Mouse (Mus musculus): Measurements from ENCODE around the gene Mtr.

The Mtr gene

GRCm38 (mm10) chr13:12194942-12195662 is 62.8 kb downstream of the Mtr start:
- Histone ChIP-seq H3K4me3 (replicated peaks; ENCODE audit: low read length) (no peak overlapping the region), H3K4me1 (replicated peaks; ENCODE audit: low read depth, low read length) (peaks cover 4% of the 10 kb centered on the region), H3K9me3 (ENCODE audit: low read length) (no peaks in the 10 kb centered on the region), H3K36me3 (ENCODE audit: insufficient read depth, low read length) (peaks cover 80% of the 10 kb centered on the region), H3K27me3 (ENCODE audit: insufficient read depth, low read length) (no peaks in the 10 kb centered on the region)
- TF ChIP-seq NANOG (IDR thresholded peaks at IDR 0.05; ENCODE audit: borderline replicate concordance, low read length), result no peak
- TF ChIP-seq CTCF (conservative IDR thresholded peaks at IDR 0.05; ENCODE audit: low read length), result no peak
- TF ChIP-seq POU5F1 (IDR thresholded peaks at IDR 0.05; ENCODE audit: borderline replicate concordance, low read length), result no peak

DNA sequence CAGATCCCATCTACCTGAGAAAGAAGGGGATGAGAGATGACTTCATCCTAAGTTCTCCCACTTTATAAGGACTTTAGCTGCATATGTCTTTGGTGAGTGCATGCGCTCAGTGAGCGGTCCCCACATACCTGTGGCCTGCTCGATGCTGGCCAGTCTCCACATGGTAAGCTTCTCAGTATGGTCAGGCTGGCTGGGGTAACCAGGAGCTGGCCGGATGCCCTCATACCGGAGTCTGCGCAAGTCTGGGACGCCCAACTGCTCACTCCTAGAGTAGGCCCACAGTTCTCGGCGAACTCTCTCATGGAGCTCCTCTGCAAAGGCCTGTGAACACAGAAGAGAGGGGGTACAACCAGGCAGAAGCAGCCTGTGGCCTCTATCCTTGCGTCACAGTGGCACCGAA is 68.7 kb downstream of the Mtr start:
- TF ChIP-seq POU5F1 (IDR thresholded peaks at IDR 0.05; ENCODE audit: borderline replicate concordance, low read length), result no peak
- TF ChIP-seq CTCF (conservative IDR thresholded peaks at IDR 0.05; ENCODE audit: low read length), result no peak
- no peak for TF ChIP-seq NANOG (IDR thresholded peaks at IDR 0.05; ENCODE audit: borderline replicate concordance, low read length)
- Histone ChIP-seq H3K4me3 (replicated peaks; ENCODE audit: low read length) (peak overlapping the region; percentile 62), H3K36me3 (ENCODE audit: insufficient read depth, low read length) (peaks cover 70% of the 10 kb centered on the region), H3K4me1 (replicated peaks; ENCODE audit: low read depth, low read length) (peaks cover 23% of the 10 kb centered on the region), H3K9me3 (ENCODE audit: low read length) (no peaks in the 10 kb centered on the region), H3K27me3 (ENCODE audit: insufficient read depth, low read length) (no peaks in the 10 kb centered on the region)

GRCm38 (mm10) chr13:12188804-12189203 is 69.1 kb downstream of the Mtr start:
- Histone ChIP-seq H3K27me3 (ENCODE audit: insufficient read depth, low read length) (no peaks in the 10 kb centered on the region), H3K36me3 (ENCODE audit: insufficient read depth, low read length) (peaks cover 66% of the 10 kb centered on the region)

GRCm38 (mm10) chr13:12179481-12179880 is 78.4 kb downstream of the Mtr start:
- no peaks in the 10 kb centered on the region for H3K9me3 ChIP-seq (ENCODE audit: low read length)
- H3K4me3 ChIP-seq (replicated peaks; ENCODE audit: low read length), result no peak overlapping the region
- H3K4me1 ChIP-seq (replicated peaks; ENCODE audit: low read depth, low read length), result peaks cover 51% of the 10 kb centered on the region
- H3K27me3 ChIP-seq (ENCODE audit: insufficient read depth, low read length), result no peaks in the 10 kb centered on the region
- no peak for TF ChIP-seq POU5F1 (IDR thresholded peaks at IDR 0.05; ENCODE audit: borderline replicate concordance, low read length)
- no peak for TF ChIP-seq NANOG (IDR thresholded peaks at IDR 0.05; ENCODE audit: borderline replicate concordance, low read length)
- no peak for TF ChIP-seq CTCF (conservative IDR thresholded peaks at IDR 0.05; ENCODE audit: low read length)
- 0 out of 2 replicates have a peak, but pooled peaks cover 4% of the 10 kb centered on the region for H3K36me3 ChIP-seq (ENCODE audit: insufficient read depth, low read length)

More at GRCm38 (mm10) chr13:12188804-12189203, 69.1 kb downstream of the Mtr start:
- TF ChIP-seq CTCF (conservative IDR thresholded peaks at IDR 0.05; ENCODE audit: low read length) (no peak), NANOG (IDR thresholded peaks at IDR 0.05; ENCODE audit: borderline replicate concordance, low read length) (no peak), POU5F1 (IDR thresholded peaks at IDR 0.05; ENCODE audit: borderline replicate concordance, low read length) (no peak)
- H3K4me1 ChIP-seq (replicated peaks; ENCODE audit: low read depth, low read length), result peaks cover 24% of the 10 kb centered on the region
- H3K4me3 ChIP-seq (replicated peaks; ENCODE audit: low read length), result peak overlapping the region; percentile 62
- no peaks in the 10 kb centered on the region for H3K9me3 ChIP-seq (ENCODE audit: low read length)

DNA sequence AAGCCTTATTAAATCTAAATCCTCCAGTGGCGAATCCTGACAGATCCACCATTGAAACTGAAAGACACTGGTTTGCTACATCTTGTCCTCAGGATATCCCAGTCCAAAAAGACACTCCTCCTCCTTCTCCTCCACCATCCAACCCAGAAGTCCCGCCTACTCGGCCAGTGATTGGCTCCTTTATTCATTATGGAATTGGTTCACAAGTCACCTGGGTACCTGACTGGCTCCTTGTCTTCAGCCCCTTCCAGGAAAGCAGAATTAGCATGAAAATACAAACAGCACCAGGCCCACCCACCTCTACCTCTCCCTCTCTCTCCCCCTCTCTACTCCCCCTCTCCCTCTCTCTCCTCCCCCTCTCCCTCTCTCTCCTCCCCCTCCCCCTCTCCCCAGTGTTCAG is 81.2 kb downstream of the Mtr start:
- Histone ChIP-seq H3K4me3 (replicated peaks; ENCODE audit: low read length) (peak overlapping the region; percentile 81), H3K9me3 (ENCODE audit: low read length) (no peaks in the 10 kb centered on the region), H3K27me3 (ENCODE audit: insufficient read depth, low read length) (no peaks in the 10 kb centered on the region), H3K4me1 (replicated peaks; ENCODE audit: low read depth, low read length) (peaks cover 58% of the 10 kb centered on the region), H3K36me3 (ENCODE audit: insufficient read depth, low read length) (0 out of 2 replicates have a peak, but pooled peaks cover 4% of the 10 kb centered on the region)
- TF ChIP-seq POU5F1 (IDR thresholded peaks at IDR 0.05; ENCODE audit: borderline replicate concordance, low read length), result no peak
- no peak for TF ChIP-seq NANOG (IDR thresholded peaks at IDR 0.05; ENCODE audit: borderline replicate concordance, low read length)
- TF ChIP-seq CTCF (conservative IDR thresholded peaks at IDR 0.05; ENCODE audit: low read length), result no peak

GRCm38 (mm10) chr13:12175988-12176736 is 81.8 kb downstream of the Mtr start:
- Histone ChIP-seq H3K4me1 (replicated peaks; ENCODE audit: low read depth, low read length) (peaks cover 58% of the 10 kb centered on the region), H3K27me3 (ENCODE audit: insufficient read depth, low read length) (no peaks in the 10 kb centered on the region), H3K9me3 (ENCODE audit: low read length) (no peaks in the 10 kb centered on the region), H3K4me3 (replicated peaks; ENCODE audit: low read length) (peak overlapping the region; percentile 81), H3K36me3 (ENCODE audit: insufficient read depth, low read length) (0 out of 2 replicates have a peak, but pooled peaks cover 4% of the 10 kb centered on the region)
- no peak for TF ChIP-seq NANOG (IDR thresholded peaks at IDR 0.05; ENCODE audit: borderline replicate concordance, low read length)
- no peak for TF ChIP-seq CTCF (conservative IDR thresholded peaks at IDR 0.05; ENCODE audit: low read length)
- no peak for TF ChIP-seq POU5F1 (IDR thresholded peaks at IDR 0.05; ENCODE audit: borderline replicate concordance, low read length)

DNA sequence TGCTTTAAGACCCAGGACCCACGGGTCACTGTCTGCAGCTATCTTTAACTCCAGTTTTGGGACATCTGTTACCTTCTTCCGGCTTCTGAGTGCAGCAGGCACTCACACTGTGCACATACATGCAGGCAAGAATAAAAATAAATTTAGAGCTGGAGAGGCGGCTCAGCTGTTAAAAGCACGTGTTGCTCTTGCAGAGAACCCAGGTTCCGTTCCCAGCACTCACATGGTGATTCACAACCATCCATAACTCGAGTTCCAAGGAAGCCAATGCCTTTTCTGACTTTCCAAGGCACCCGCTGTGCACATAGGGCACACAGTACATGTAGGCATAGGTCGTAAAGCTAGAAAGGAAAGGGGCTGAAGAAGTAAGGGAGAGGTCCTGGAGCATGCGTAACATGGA is 90.6 kb downstream of the Mtr start:
- TF ChIP-seq NANOG (IDR thresholded peaks at IDR 0.05; ENCODE audit: borderline replicate concordance, low read length) (no peak), CTCF (conservative IDR thresholded peaks at IDR 0.05; ENCODE audit: low read length) (no peak), POU5F1 (IDR thresholded peaks at IDR 0.05; ENCODE audit: borderline replicate concordance, low read length) (no peak)

DNA sequence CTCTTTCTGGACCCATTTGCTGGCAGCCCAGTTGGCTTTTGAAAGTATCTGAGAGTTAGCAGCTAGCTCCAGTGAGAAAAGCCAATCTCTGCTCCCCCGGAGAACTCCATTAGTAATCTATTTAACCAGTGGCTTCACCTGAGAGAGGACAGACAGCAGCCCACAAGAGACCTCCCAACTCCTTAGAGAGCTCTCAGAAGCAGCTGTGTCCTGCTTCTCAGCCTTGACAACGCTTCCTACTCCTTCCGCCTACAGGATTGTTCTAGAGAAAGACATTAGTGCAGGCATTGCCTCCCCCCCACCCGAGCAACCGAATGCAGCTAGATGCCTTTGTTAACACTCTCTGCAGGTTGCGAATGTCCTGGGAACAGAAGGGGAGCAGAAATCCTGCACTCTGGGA is 91.5 kb downstream of the Mtr start:
- no peaks in the 10 kb centered on the region for H3K36me3 ChIP-seq (ENCODE audit: insufficient read depth, low read length)
- H3K9me3 ChIP-seq (ENCODE audit: low read length), result peaks cover 3% of the 10 kb centered on the region; the same call in 1 of the 2 replicates
- H3K4me3 ChIP-seq (replicated peaks; ENCODE audit: low read length), result no peak overlapping the region
- H3K4me1 ChIP-seq (replicated peaks; ENCODE audit: low read depth, low read length), result peaks cover 34% of the 10 kb centered on the region
- TF ChIP-seq POU5F1 (IDR thresholded peaks at IDR 0.05; ENCODE audit: borderline replicate concordance, low read length), result no peak
- no peak for TF ChIP-seq CTCF (conservative IDR thresholded peaks at IDR 0.05; ENCODE audit: low read length)
- no peak for TF ChIP-seq NANOG (IDR thresholded peaks at IDR 0.05; ENCODE audit: borderline replicate concordance, low read length)
- no peaks in the 10 kb centered on the region for H3K27me3 ChIP-seq (ENCODE audit: insufficient read depth, low read length)

More for the DNA sequence above, 90.6 kb downstream of the Mtr start:
- Histone ChIP-seq H3K9me3 (ENCODE audit: low read length) (peaks cover 3% of the 10 kb centered on the region; the same call in 1 of the 2 replicates), H3K4me1 (replicated peaks; ENCODE audit: low read depth, low read length) (peaks cover 34% of the 10 kb centered on the region), H3K4me3 (replicated peaks; ENCODE audit: low read length) (no peak overlapping the region), H3K36me3 (ENCODE audit: insufficient read depth, low read length) (no peaks in the 10 kb centered on the region), H3K27me3 (ENCODE audit: insufficient read depth, low read length) (no peaks in the 10 kb centered on the region)
